Mouse (Mus musculus) brain, adult 2 months (tissue): Measurements from ENCODE around the gene Xrra1.
A peak's percentile ranks its signal among the peaks of the same experiment; 100 is the strongest.
"Not testable (repeated sequence)": the region's sequence is repeated elsewhere in the genome, so short reads cannot be mapped to it uniquely, and the experiment has no call there.

Experiments
- DNase-seq: peaks from one replicate; pipeline ENCODE4 v3.0.0; 2011; ENCODE audit warnings: low read depth, low spot score

Xrra1 gene

GRCm38 (mm10) chr7:99947329-99947728 lies 88.4 kb downstream of the Xrra1 start:
- peak; percentile 97 for DNase-seq

- peak; percentile 94 for DNase-seq
Measured at GRCm38 (mm10) chr7:99953442-99954098, 94.7 kb downstream of the Xrra1 start.

- no peak for DNase-seq
Measured at GRCm38 (mm10) chr7:99954212-99954611, 95.3 kb downstream of the Xrra1 start.

- DNase-seq = no peak
Measured at GRCm38 (mm10) chr7:99956095-99956494, 97.2 kb downstream of the Xrra1 start.

- DNase-seq = peak; percentile 52
Measured at GRCm38 (mm10) chr7:99957226-99957965, 98.5 kb downstream of the Xrra1 start.

- DNase-seq = not testable (repeated sequence)
Measured at GRCm38 (mm10) chr7:99960571-99960970, 101.7 kb downstream of the Xrra1 start.

GRCm38 (mm10) chr7:99961518-99961917 lies 102.6 kb downstream of the Xrra1 start:
- no peak for DNase-seq

- no peak for DNase-seq
Measured at GRCm38 (mm10) chr7:99962536-99963236, 103.8 kb downstream of the Xrra1 start.

GRCm38 (mm10) chr7:99963237-99963860 lies 104.4 kb downstream of the Xrra1 start:
- DNase-seq = no peak

GRCm38 (mm10) chr7:99965020-99965841 lies 106.3 kb downstream of the Xrra1 start:
- peak; percentile 94 for DNase-seq

GRCm38 (mm10) chr7:99966011-99966721 lies 107.2 kb downstream of the Xrra1 start:
- peak; percentile 44 for DNase-seq
